8 mouse cellular contexts compared by ENCODE assay signal in genomic region chr9:92249987-92250772, GRCm38 (mm10). TPM values are rescaled to one million over a fixed set of nuclear protein-coding genes. Genes with fewer than 3 reads are reported as not detected.
DNase-seq lines count a peak whose midpoint lies in the region; ATAC-seq and TF ChIP-seq lines count a peak whose summit lies in the region.

No protein-coding gene starts in this region.

- H3K9ac ChIP-seq in CH12.LX (ENCODE audit: insufficient read depth, low read depth), result peak overlapping the region; percentile 100
- peak overlapping the region; percentile 71 for H3K9ac ChIP-seq in heart, embryonic 15.5 days
- peak overlapping the region; percentile 70 for H3K9ac ChIP-seq in liver, embryonic 14.5 days (replicated peaks)
- peak overlapping the region; percentile 57 for H3K9ac ChIP-seq in stomach, embryonic 15.5 days

- no peak for TF ChIP-seq CTCF in CH12.LX (conservative IDR thresholded peaks at IDR 0.05 in 1 of 2, IDR thresholded peaks at IDR 0.05 in 1 of 2; ENCODE audit: low read depth in 2 of 2, low read length in 2 of 2)
- TF ChIP-seq CTCF in liver, embryonic 14.5 days (IDR thresholded peaks at IDR 0.05; ENCODE audit: low read depth), result 0 out of 2 replicates have a peak, but pooled peaks have one; percentile 18

- dilution Hi-C loops in CH12.LX (cut with MboI; ENCODE audit: extremely low pct_ligation_motif_present, extremely low pct_unique_long_range_greater_than_20kb, low sequenced_read_pairs), result no loop called here

- H3K4me1 ChIP-seq in CH12.LX (ENCODE audit: control insufficient read depth in 1 of 2, insufficient read depth in 2 of 2), result peaks cover 0 to 26% of the 10 kb centered on the region in 2 experiments; a peak in 2 of 4 replicates
- no peaks in the 10 kb centered on the region for H3K4me1 ChIP-seq in brown adipose tissue, adult 24 weeks (ENCODE audit: control insufficient read depth, insufficient read depth, insufficient read length, low read length)
- H3K4me1 ChIP-seq in forebrain, embryonic 10.5 days, result peaks cover 29% of the 10 kb centered on the region
- H3K4me1 ChIP-seq in heart, embryonic 15.5 days (replicated peaks), result peaks cover 10% of the 10 kb centered on the region
- peaks cover 2 to 17% of the 10 kb centered on the region in 2 experiments; a peak in 3 of 4 replicates for H3K4me1 ChIP-seq in liver, embryonic 14.5 days (replicated peaks; ENCODE audit: control insufficient read depth in 2 of 2, insufficient read depth in 2 of 2, low read length in 1 of 2)
- 0 out of 2 replicates have a peak, but pooled peaks cover 6% of the 10 kb centered on the region for H3K4me1 ChIP-seq in stomach, embryonic 15.5 days

- H3K4me2 ChIP-seq in CH12.LX (ENCODE audit: insufficient read depth, low read depth, poor library complexity, severe bottlenecking), result peak overlapping the region; percentile 34; the same call in 1 of the 2 replicates
- H3K4me2 ChIP-seq in heart, embryonic 15.5 days, result peak overlapping the region; percentile 70
- H3K4me2 ChIP-seq in liver, embryonic 14.5 days (ENCODE audit: low read depth), result peak overlapping the region; percentile 76
- peak overlapping the region; percentile 82 for H3K4me2 ChIP-seq in stomach, embryonic 15.5 days

- ATAC-seq in heart, embryonic 15.5 days (replicated peaks; ENCODE audit: insufficient number of reproducible peaks, insufficient read depth, low FRiP score, low read depth), result peak; percentile 91
- peak; percentile 77 for ATAC-seq in liver, embryonic 14.5 days (ENCODE audit: insufficient read depth)
- peak; percentile 94 for ATAC-seq in stomach, embryonic 15.5 days (ENCODE audit: insufficient read depth, low FRiP score, low read depth)

- peaks cover 7 to 15% of the 10 kb centered on the region in 2 experiments for H3K36me3 ChIP-seq in CH12.LX (replicated peaks in 1 of 2; ENCODE audit: control insufficient read depth in 1 of 2, insufficient read depth in 1 of 2, low read length in 1 of 2)
- H3K36me3 ChIP-seq in forebrain, embryonic 10.5 days (replicated peaks), result 0 out of 2 replicates have a peak, but pooled peaks cover 2% of the 10 kb centered on the region
- no peaks in the 10 kb centered on the region for H3K36me3 ChIP-seq in heart, embryonic 15.5 days
- no peaks in the 10 kb centered on the region for H3K36me3 ChIP-seq in liver, embryonic 14.5 days (replicated peaks; ENCODE audit: control insufficient read depth, insufficient read depth, low read depth)
- H3K36me3 ChIP-seq in stomach, embryonic 15.5 days, result no peaks in the 10 kb centered on the region

- peak; percentile 81 for DNase-seq in CH12.LX (ENCODE audit: extremely low read depth)
- peak; percentile 81 for DNase-seq in forebrain, embryonic 10.5 days (ENCODE audit: extremely low spot score, low spot score)
- peak; percentile 91 for DNase-seq in kidney, postnatal 10 days
- peak; percentile 17 to 46 (median 35) for DNase-seq in liver, embryonic 14.5 days (ENCODE audit: low read depth in 3 of 3, low spot score in 3 of 3)
- DNase-seq in neural tube, embryonic 10.5 days (ENCODE audit: extremely low spot score, low spot score), result peak; percentile 82

- peak; percentile 79 for TF ChIP-seq POLR2A in CH12.LX (IDR thresholded peaks at IDR 0.05; ENCODE audit: low read depth, low read length)

- H3K27me3 ChIP-seq in CH12.LX (replicated peaks), result no peaks in the 10 kb centered on the region
- H3K27me3 ChIP-seq in forebrain, embryonic 10.5 days (ENCODE audit: poor library complexity, severe bottlenecking), result no peaks in the 10 kb centered on the region
- no peaks in the 10 kb centered on the region for H3K27me3 ChIP-seq in heart, embryonic 15.5 days
- no peaks in the 10 kb centered on the region for H3K27me3 ChIP-seq in liver, embryonic 14.5 days (ENCODE audit: control insufficient read depth, insufficient read depth, low read length)
- no peaks in the 10 kb centered on the region for H3K27me3 ChIP-seq in stomach, embryonic 15.5 days (replicated peaks)

- no peak for TF ChIP-seq RAD21 in CH12.LX (IDR thresholded peaks at IDR 0.05; ENCODE audit: low read depth, low read length)

- peak overlapping the region; percentile 84 to 99 (median 91) for H3K4me3 ChIP-seq in CH12.LX (replicated peaks in 1 of 3; ENCODE audit: low read depth in 2 of 3, low read length in 2 of 3, poor library complexity in 1 of 3)
- peak overlapping the region; percentile 72 for H3K4me3 ChIP-seq in brown adipose tissue, adult 24 weeks (ENCODE audit: insufficient read depth, low read depth, low read length)
- peak overlapping the region; percentile 77 for H3K4me3 ChIP-seq in forebrain, embryonic 10.5 days
- H3K4me3 ChIP-seq in heart, embryonic 15.5 days, result peak overlapping the region; percentile 66
- H3K4me3 ChIP-seq in liver, embryonic 14.5 days (ENCODE audit: insufficient read depth in 1 of 2, low read depth in 2 of 2, low read length in 2 of 2), result peak overlapping the region; percentile 72 to 78
- peak overlapping the region; percentile 62 for H3K4me3 ChIP-seq in stomach, embryonic 15.5 days (replicated peaks)

- peak overlapping the region; percentile 100 for H3K27ac ChIP-seq in CH12.LX (ENCODE audit: insufficient read depth, low read depth)
- peak overlapping the region; percentile 69 for H3K27ac ChIP-seq in brown adipose tissue, adult 24 weeks (replicated peaks; ENCODE audit: low read depth, low read length)
- H3K27ac ChIP-seq in forebrain, embryonic 10.5 days, result peak overlapping the region; percentile 94
- H3K27ac ChIP-seq in heart, embryonic 15.5 days, result peak overlapping the region; percentile 94
- H3K27ac ChIP-seq in liver, embryonic 14.5 days, result peak overlapping the region; percentile 26
- H3K27ac ChIP-seq in stomach, embryonic 15.5 days, result peak overlapping the region; percentile 96

- peaks cover 40% of the 10 kb centered on the region for H3K79me2 ChIP-seq in CH12.LX (replicated peaks; ENCODE audit: control insufficient read depth, extremely low read depth, insufficient read depth, poor library complexity, severe bottlenecking)

- WGBS in forebrain, embryonic 10.5 days, result under 1% methylated on average over 40 of the region's 40 CpGs
- under 1% methylated on average over 40 of the region's 40 CpGs for WGBS in heart, embryonic 15.5 days
- WGBS in liver, embryonic 14.5 days (ENCODE audit: insufficient replicate concordance), result under 1% methylated on average over 40 of the region's 40 CpGs
- under 1% methylated on average over 40 of the region's 40 CpGs for WGBS in stomach, embryonic 15.5 days

- in situ Hi-C loops in CH12.LX (cut with MboI; ENCODE audit: low pct_ligation_motif_present, low pct_unique_long_range_greater_than_20kb, low sequenced_read_pairs), result loop anchor here (25.0 kb wide), 1 partner anchor 237 kb away; no protein-coding TSS in a partner anchor

- peak; percentile 34; the same call in 1 of the 2 replicates for TF ChIP-seq EP300 in CH12.LX (IDR thresholded peaks at IDR 0.05; ENCODE audit: low read length)
- TF ChIP-seq EP300 in liver, embryonic 14.5 days (IDR thresholded peaks at IDR 0.05; ENCODE audit: low read depth), result no peak

- no peaks in the 10 kb centered on the region for H3K9me3 ChIP-seq in CH12.LX (replicated peaks; ENCODE audit: low read length)
- no peaks in the 10 kb centered on the region for H3K9me3 ChIP-seq in forebrain, embryonic 10.5 days
- no peaks in the 10 kb centered on the region for H3K9me3 ChIP-seq in heart, embryonic 15.5 days (replicated peaks)
- H3K9me3 ChIP-seq in liver, embryonic 14.5 days (ENCODE audit: control insufficient read depth, low read length), result no peaks in the 10 kb centered on the region
- H3K9me3 ChIP-seq in stomach, embryonic 15.5 days, result no peaks in the 10 kb centered on the region

RNA-seq across cellular contexts. Expression of gene Plscr1, which starts 0.6 kb away (rescaled TPM):
- 206 and 403 TPM in 2 replicates for total RNA-seq in CH12.LX (2012; rRNA removed)
- total RNA-seq in CH12.LX (2014; rRNA removed), result 489 and 502 TPM in 2 replicates
- 194 and 201 TPM in 2 replicates for polyA plus RNA-seq in CH12.LX (2012; ENCODE audit: insufficient read length, low read depth)
- polyA plus RNA-seq in brown adipose tissue, adult 24 weeks (2012; ENCODE audit: insufficient read depth, insufficient read length, missing spikeins), result 2.1 and 2.3 TPM in 2 replicates
- polyA plus RNA-seq in forebrain, embryonic 10.5 days (2016; fragmentation: Nextera tagmentation; extraction: Ambion mirVana), result 40.4 and 41.0 TPM in 2 replicates
- polyA plus RNA-seq in heart, embryonic 15.5 days (2015; fragmentation: Nextera tagmentation; extraction: Ambion mirVana), result 25.0 and 25.2 TPM in 2 replicates
- 8.1 and 12.3 TPM in 2 replicates for polyA plus RNA-seq in liver, embryonic 14.5 days (2012; rRNA removed)
- polyA plus RNA-seq in liver, embryonic 14.5 days (2014; fragmentation: Nextera tagmentation; extraction: Ambion mirVana), result 23.0 and 26.2 TPM in 2 replicates
- polyA plus RNA-seq in stomach, embryonic 15.5 days (2015; fragmentation: Nextera tagmentation; extraction: Ambion mirVana), result 53.0 and 63.9 TPM in 2 replicates

RNA-seq across cellular contexts. Expression of gene Plscr2, which starts 25.2 kb away (rescaled TPM):
- total RNA-seq in CH12.LX (2012; rRNA removed), result 0.80 and 1.4 TPM in 2 replicates
- total RNA-seq in CH12.LX (2014; rRNA removed), result 0.95 and 1.0 TPM in 2 replicates
- 0.55 and 0.91 TPM in 2 replicates for polyA plus RNA-seq in CH12.LX (2012; ENCODE audit: insufficient read length, low read depth)
- 1.8 and 1.9 TPM in 2 replicates for polyA plus RNA-seq in brown adipose tissue, adult 24 weeks (2012; ENCODE audit: insufficient read depth, insufficient read length, missing spikeins)
- polyA plus RNA-seq in forebrain, embryonic 10.5 days (2016; fragmentation: Nextera tagmentation; extraction: Ambion mirVana), result 0.07 and 0.30 TPM in 2 replicates
- 8.5 and 11.5 TPM in 2 replicates for polyA plus RNA-seq in heart, embryonic 15.5 days (2015; fragmentation: Nextera tagmentation; extraction: Ambion mirVana)
- 0.12 and 0.16 TPM in 2 replicates for polyA plus RNA-seq in liver, embryonic 14.5 days (2012; rRNA removed)
- polyA plus RNA-seq in liver, embryonic 14.5 days (2014; fragmentation: Nextera tagmentation; extraction: Ambion mirVana), result 0.40 and 0.46 TPM in 2 replicates
- 1.6 and 2.3 TPM in 2 replicates for polyA plus RNA-seq in stomach, embryonic 15.5 days (2015; fragmentation: Nextera tagmentation; extraction: Ambion mirVana)

RNA-seq across cellular contexts. Expression of gene Plscr5, which starts 57.4 kb away (rescaled TPM):
- total RNA-seq in CH12.LX (2012; rRNA removed) (not detected in 2 replicates), CH12.LX (2014; rRNA removed) (not detected in 2 replicates)
- polyA plus RNA-seq in CH12.LX (2012; ENCODE audit: insufficient read length, low read depth), result not detected in 2 replicates
- polyA plus RNA-seq in brown adipose tissue, adult 24 weeks (2012; ENCODE audit: insufficient read depth, insufficient read length, missing spikeins), result not detected in 2 replicates
- polyA plus RNA-seq in forebrain, embryonic 10.5 days (2016; fragmentation: Nextera tagmentation; extraction: Ambion mirVana), result not detected in 2 replicates
- polyA plus RNA-seq in heart, embryonic 15.5 days (2015; fragmentation: Nextera tagmentation; extraction: Ambion mirVana), result not detected in 2 replicates
- polyA plus RNA-seq in liver, embryonic 14.5 days (2012; rRNA removed), result not detected in 2 replicates
- not detected in 2 replicates for polyA plus RNA-seq in liver, embryonic 14.5 days (2014; fragmentation: Nextera tagmentation; extraction: Ambion mirVana)
- polyA plus RNA-seq in stomach, embryonic 15.5 days (2015; fragmentation: Nextera tagmentation; extraction: Ambion mirVana), result not detected in 2 replicates

RNA-seq across cellular contexts. Expression of gene 1700057G04Rik, which starts 59.0 kb away (rescaled TPM):
- total RNA-seq in CH12.LX (2012; rRNA removed) (not detected in 2 replicates), CH12.LX (2014; rRNA removed) (0.41 TPM in 1 of 2 replicates, not detected in the other)
- not detected in 2 replicates for polyA plus RNA-seq in CH12.LX (2012; ENCODE audit: insufficient read length, low read depth)
- not detected in 2 replicates for polyA plus RNA-seq in brown adipose tissue, adult 24 weeks (2012; ENCODE audit: insufficient read depth, insufficient read length, missing spikeins)
- polyA plus RNA-seq in forebrain, embryonic 10.5 days (2016; fragmentation: Nextera tagmentation; extraction: Ambion mirVana), result not detected in 2 replicates
- polyA plus RNA-seq in heart, embryonic 15.5 days (2015; fragmentation: Nextera tagmentation; extraction: Ambion mirVana), result not detected in 2 replicates
- not detected in 2 replicates for polyA plus RNA-seq in liver, embryonic 14.5 days (2012; rRNA removed)
- not detected in 2 replicates for polyA plus RNA-seq in liver, embryonic 14.5 days (2014; fragmentation: Nextera tagmentation; extraction: Ambion mirVana)
- not detected in 2 replicates for polyA plus RNA-seq in stomach, embryonic 15.5 days (2015; fragmentation: Nextera tagmentation; extraction: Ambion mirVana)

Comparison
In these comparisons a context has a peak if more than half of its experiments do, and no peak if none do; other contexts are left out.
1. Peak in every context shown above with its lines: DNase-seq, ATAC-seq, H3K4me3 ChIP-seq and H3K27ac ChIP-seq.
2. DNase-seq: peak in every context shown above with its lines; median percentile 91 in kidney, postnatal 10 days; 82 in neural tube, embryonic 10.5 days; 81 in CH12.LX; 81 in forebrain, embryonic 10.5 days; 35 in liver, embryonic 14.5 days.
3. H3K27ac ChIP-seq: peak in every context shown above with its lines; median percentile 100 in CH12.LX; 96 in stomach, embryonic 15.5 days; 94 in forebrain, embryonic 10.5 days; 94 in heart, embryonic 15.5 days; 69 in brown adipose tissue, adult 24 weeks; 26 in liver, embryonic 14.5 days.